ENCODE assay signal across 8 mouse cellular contexts in genomic region chr10:63065988-63066387, GRCm38 (mm10). TPM values are rescaled to one million over a fixed set of nuclear protein-coding genes. Genes with fewer than 3 reads are reported as not detected.
DNase-seq lines count a peak whose midpoint lies in the region; ATAC-seq and TF ChIP-seq lines count a peak whose summit lies in the region.

No protein-coding gene starts in this region.

- peak; percentile 93 for TF ChIP-seq CTCF in lung, adult 2 months (IDR thresholded peaks at IDR 0.05; ENCODE audit: insufficient read depth, low read length)

- H3K27ac ChIP-seq in forebrain, embryonic 11.5 days (ENCODE audit: low read depth, low read length), result no peak overlapping the region

- intact Hi-C loops in heart, postnatal 25 days (cut with DNase I), result loop anchor here (1.0 to 10.0 kb wide), 4 partner anchors 24 to 251 kb away; partner anchors contain the start of genes Hnrnph3, Pbld2 and Rufy2

- H3K9me3 ChIP-seq in forebrain, embryonic 11.5 days (ENCODE audit: control insufficient read depth, low read length), result no peaks in the 10 kb centered on the region

- no peaks in the 10 kb centered on the region for H3K4me1 ChIP-seq in forebrain, embryonic 11.5 days (replicated peaks; ENCODE audit: control insufficient read depth, insufficient read depth, low read length)
- no peaks in the 10 kb centered on the region for H3K4me1 ChIP-seq in lung, adult 2 months (ENCODE audit: control insufficient read depth, insufficient read depth, low read length)

- ATAC-seq in forebrain, embryonic 11.5 days (replicated peaks; ENCODE audit: low FRiP score), result peak; percentile 79

- TF ChIP-seq POLR2A in lung, adult 2 months (IDR thresholded peaks at IDR 0.05; ENCODE audit: borderline replicate concordance, extremely low read depth, low read depth, low read length), result no peak

- H3K9ac ChIP-seq in forebrain, embryonic 11.5 days (ENCODE audit: low read length), result no peak overlapping the region

- peak; percentile 48 to 61 for DNase-seq in CD8-positive naive resting alpha-beta T cell, adult 2 months (ENCODE audit: low read depth in 2 of 2, low spot score in 2 of 2)
- DNase-seq in brain, embryonic 18.5 days (ENCODE audit: low read depth, low spot score), result peak; percentile 57
- DNase-seq in forebrain, embryonic 11.5 days (ENCODE audit: low spot score), result peak; percentile 87
- peak; percentile 31 for DNase-seq in heart, postnatal 25 days (ENCODE audit: low spot score)
- DNase-seq in kidney, postnatal 4 days, result peak; percentile 88 to 91
- peak; percentile 69 for DNase-seq in lung, adult 2 months
- DNase-seq in ovary, postnatal 10 days (ENCODE audit: low spot score), result peak; percentile 24
- peak; percentile 32 to 44 for DNase-seq in thymus, adult 18-20 months

- no peaks in the 10 kb centered on the region for H3K36me3 ChIP-seq in forebrain, embryonic 11.5 days (ENCODE audit: control insufficient read depth, insufficient read depth, low read length)

- H3K4me2 ChIP-seq in forebrain, embryonic 11.5 days (ENCODE audit: low read depth, low read length, severe bottlenecking), result no peak overlapping the region

- no peak overlapping the region for H3K4me3 ChIP-seq in forebrain, embryonic 11.5 days (ENCODE audit: low read depth, low read length)
- no peak overlapping the region for H3K4me3 ChIP-seq in lung, adult 2 months (replicated peaks; ENCODE audit: extremely low read depth, low read depth, low read length)

- no peaks in the 10 kb centered on the region for H3K27me3 ChIP-seq in forebrain, embryonic 11.5 days (ENCODE audit: control insufficient read depth, insufficient read depth, low read length)

- 1% methylated on average over 5 of the region's 5 CpGs for WGBS in forebrain, embryonic 11.5 days
- WGBS in lung, adult 2 months, result 9% methylated on average over 5 of the region's 5 CpGs

RNA-seq across cellular contexts. Expression of gene Pbld1, which starts 6.0 kb away (rescaled TPM):
- polyA plus RNA-seq in forebrain, embryonic 11.5 days (2014; fragmentation: Nextera tagmentation; extraction: Ambion mirVana), result 1.6 and 1.8 TPM in 2 replicates
- 1 to 10 TPM; 1.1 to 1.4 TPM for total RNA-seq in heart, postnatal 25 days (2021)
- 0.71 and 2.2 TPM in 2 replicates for polyA plus RNA-seq in lung, adult 2 months (2012; rRNA removed)

RNA-seq across cellular contexts. Expression of gene Atoh7, which starts 33.5 kb away (rescaled TPM):
- polyA plus RNA-seq in forebrain, embryonic 11.5 days (2014; fragmentation: Nextera tagmentation; extraction: Ambion mirVana), result 1.1 TPM in 2 replicates
- not detected for total RNA-seq in heart, postnatal 25 days (2021)
- polyA plus RNA-seq in lung, adult 2 months (2012; rRNA removed), result not detected in 2 replicates

RNA-seq across cellular contexts. Expression of gene Pbld2, which starts 41.9 kb away (rescaled TPM):
- polyA plus RNA-seq in forebrain, embryonic 11.5 days (2014; fragmentation: Nextera tagmentation; extraction: Ambion mirVana), result 0.88 and 0.89 TPM in 2 replicates
- 1 to 10 TPM; 7.0 to 8.0 TPM for total RNA-seq in heart, postnatal 25 days (2021)
- polyA plus RNA-seq in lung, adult 2 months (2012; rRNA removed), result 1.7 and 2.2 TPM in 2 replicates

RNA-seq across cellular contexts. Expression of gene Hnrnph3, which starts 42.0 kb away (rescaled TPM):
- polyA plus RNA-seq in forebrain, embryonic 11.5 days (2014; fragmentation: Nextera tagmentation; extraction: Ambion mirVana), result 161 and 170 TPM in 2 replicates
- total RNA-seq in heart, postnatal 25 days (2021), result 10 to 100 TPM; 30.7 to 32.3 TPM
- polyA plus RNA-seq in lung, adult 2 months (2012; rRNA removed), result 14.3 and 27.5 TPM in 2 replicates

Comparison
In these comparisons a context has a peak if more than half of its experiments do, and no peak if none do; other contexts are left out.
1. DNase-seq: peak in every context shown above with its lines; median percentile 90 in kidney, postnatal 4 days; 87 in forebrain, embryonic 11.5 days; 69 in lung, adult 2 months; 57 in brain, embryonic 18.5 days; 54 in CD8-positive naive resting alpha-beta T cell, adult 2 months; 38 in thymus, adult 18-20 months; 31 in heart, postnatal 25 days; 24 in ovary, postnatal 10 days.